Mouse (Mus musculus): Measurements from ENCODE around the gene Fam78a.

DNA sequence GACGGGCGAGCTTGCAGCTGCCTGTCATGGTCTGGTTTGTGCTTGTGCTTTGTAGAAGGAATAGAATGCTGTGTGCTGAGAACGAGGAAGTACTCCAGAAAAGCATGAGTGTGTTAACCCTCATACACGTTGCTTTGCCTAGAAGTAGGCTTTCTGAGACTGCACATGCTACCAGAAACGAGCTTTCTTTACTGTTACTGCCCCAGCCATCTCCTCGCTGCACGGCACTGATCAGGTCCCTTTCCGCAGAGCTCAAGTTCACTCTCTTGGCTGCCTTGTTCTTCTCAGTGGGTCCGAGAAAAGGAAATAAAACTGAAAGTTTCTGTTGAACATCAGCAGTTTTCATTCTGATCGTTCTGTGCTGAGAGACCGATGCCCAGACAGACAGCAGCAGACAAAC, 75.9 kb downstream of the Fam78a start:
- TF ChIP-seq POLR2A (IDR thresholded peaks at IDR 0.05; ENCODE audit: insufficient read depth, low read length) (no peak), CTCF (IDR thresholded peaks at IDR 0.05; ENCODE audit: low read depth, low read length) (no peak)

Measured in ES-Bruce4 (cell line).